Mouse (Mus musculus) hindbrain, postnatal 0 days (tissue): ENCODE data around the gene 6330403K07Rik. TPM values are rescaled to one million over a fixed set of nuclear protein-coding genes. Genes with fewer than 3 reads are reported as not detected.

Source experiments
- ATAC-seq: fragments of 200-750 bp; cut with Nextera tagmentation; 2 replicates; pipeline ENCODE4 v1.8.0; 2017; ENCODE audit warnings: mild to moderate bottlenecking, moderate TSS enrichment, moderate library complexity
- DNase-seq: peaks from one replicate; pipeline ENCODE4 v3.0.0-alpha.2; 2015; ENCODE audit warnings: low spot score
- H3K27ac ChIP-seq: fragments of 300-500 bp; sonication (generic); 2 replicates; pipeline ENCODE4 v1.5.1; 2014; ENCODE audit warnings: mild to moderate bottlenecking
- H3K27me3 ChIP-seq: fragments of 300-500 bp; sonication (generic); 2 replicates; pipeline ENCODE4 v1.6.1; 2014; ENCODE audit warnings: low read length, mixed read lengths; ENCODE audit not compliant: insufficient read depth
- H3K36me3 ChIP-seq: fragments of 300-500 bp; sonication (generic); 2 replicates; pipeline ENCODE4 v1.6.1; 2014; ENCODE audit warnings: low read length, mixed read lengths; ENCODE audit not compliant: insufficient read depth
- H3K4me1 ChIP-seq: fragments of 300-500 bp; sonication (generic); 2 replicates; pipeline ENCODE4 v1.6.1; 2014; ENCODE audit warnings: antibody characterized with exemption, low read length, mixed read lengths; ENCODE audit not compliant: insufficient read depth
- H3K4me2 ChIP-seq: fragments of 300-500 bp; sonication (generic); 2 replicates; pipeline ENCODE4 v1.6.1; 2014; ENCODE audit warnings: low read depth, mild to moderate bottlenecking, low read length, moderate library complexity, mixed read lengths
- H3K4me3 ChIP-seq: fragments of 300-500 bp; sonication (generic); 2 replicates; pipeline ENCODE4 v1.5.1; 2014; ENCODE audit warnings: low read length
- H3K9ac ChIP-seq: fragments of 300-500 bp; sonication (generic); replicated peaks from 2 replicates; pipeline ENCODE4 v1.6.1; 2014; ENCODE audit warnings: mild to moderate bottlenecking, low read length, moderate library complexity, mixed read lengths
- H3K9me3 ChIP-seq: fragments of 300-500 bp; sonication (generic); 2 replicates; pipeline ENCODE4 v1.6.1; 2016; ENCODE audit warnings: low read length, mixed read lengths
- CTCF ChIP-seq: IDR thresholded peaks from 2 replicates; pipeline ENCODE4 v1.5.1; 2016; ENCODE audit warnings: antibody characterized with exemption, control low read depth, low read depth
- WGBS: fragments of 180-500 bp; shearing (Covaris S2); extraction: QIAGEN DNeasy Blood & Tissue Kit; methylation state at CpG from one replicate; pipeline ENCODE4 v1.1.7; 2014; 5-methylcytosine and 5-hydroxymethylcytosine counted together
- polyA plus RNA-seq: library from polyadenylated mRNA; unstranded; fragments of >200 nt; fragmentation: Nextera tagmentation; extraction: Ambion mirVana; gene quantifications from 2 replicates; pipeline ENCODE4 v1.2.1, GENCODE M21; 2015
- total RNA-seq: library from RNA; depleted of rRNA; stranded (reverse); fragments of >200 nt; gene quantifications from 2 replicates; pipeline ENCODE4 v1.2.3, GENCODE M21; 2014; rRNA removed

6330403K07Rik gene
- total and polyA plus RNA-seq, 2 experiments from 2014 or later: 681 to 696 TPM

GRCm38 (mm10) chr11:70982557-70983228, 50.6 kb downstream of the 6330403K07Rik start, which contains the start of gene C1qbp:
TSS of gene C1qbp (minus strand) at chr11:70983026.
- 1% methylated on average over 63 of the region's 64 CpGs for WGBS

GRCm38 (mm10) chr11:70982030-70982429, 51.3 kb downstream of the 6330403K07Rik start:
- Histone ChIP-seq H3K27ac (no peak overlapping the region), H3K9ac (peak overlapping the region; percentile 85), H3K4me3 (peak overlapping the region; percentile 97), H3K4me2 (peak overlapping the region; percentile 67), H3K27me3 (no peaks in the 10 kb centered on the region), H3K4me1 (no peaks in the 10 kb centered on the region), H3K36me3 (peaks cover 54% of the 10 kb centered on the region), H3K9me3 (no peaks in the 10 kb centered on the region)
- no peak for ATAC-seq
- DNase-seq: no peak
- 16% methylated on average over 12 of the region's 12 CpGs for WGBS
- no peak for TF ChIP-seq CTCF

More at GRCm38 (mm10) chr11:70982557-70983228, 50.6 kb downstream of the 6330403K07Rik start, which contains the start of gene C1qbp:
- DNase-seq: peak; percentile 94
- no peaks in the 10 kb centered on the region for H3K4me1 ChIP-seq
- peak within 1 kb of the TSS; percentile 85 for H3K9ac ChIP-seq
- H3K27me3 ChIP-seq: no peaks in the 10 kb centered on the region
- peak within 1 kb of the TSS; percentile 76 for H3K27ac ChIP-seq
- H3K36me3 ChIP-seq: peaks cover 53% of the 10 kb centered on the region
- H3K9me3 ChIP-seq: no peaks in the 10 kb centered on the region
- TF ChIP-seq CTCF: peak; percentile 95
- H3K4me3 ChIP-seq: peak within 1 kb of the TSS; percentile 97
- ATAC-seq: peak; percentile 97
- H3K4me2 ChIP-seq: peak within 1 kb of the TSS; percentile 67

Other genes starting within 250 kb of the 6330403K07Rik start
- gene Scimp, start 220.9 kb downstream of the 6330403K07Rik start, total RNA-seq: not detected in 2 replicates
- 0.14 TPM in 1 of 2 replicates, not detected in the other for gene Scimp, start 220.9 kb downstream of the 6330403K07Rik start, polyA plus RNA-seq
- 45.7 and 47.1 TPM in 2 replicates for gene Rabep1, start 188.7 kb downstream of the 6330403K07Rik start, total RNA-seq
- 101 and 104 TPM in 2 replicates for gene Rabep1, start 188.7 kb downstream of the 6330403K07Rik start, polyA plus RNA-seq
- gene Nup88, start 63.5 kb downstream of the 6330403K07Rik start, total RNA-seq: 63.9 and 64.0 TPM in 2 replicates
- gene Nup88, start 63.5 kb downstream of the 6330403K07Rik start, polyA plus RNA-seq: 97.0 and 99.8 TPM in 2 replicates
- 17.7 and 47.2 TPM in 2 replicates for gene Rpain, start 63.3 kb downstream of the 6330403K07Rik start, total RNA-seq
- gene Rpain, start 63.3 kb downstream of the 6330403K07Rik start, polyA plus RNA-seq: 65.8 and 66.7 TPM in 2 replicates
- 14.9 and 22.0 TPM in 2 replicates for gene C1qbp, start 50.5 kb downstream of the 6330403K07Rik start, total RNA-seq
- 201 TPM in 2 replicates for gene C1qbp, start 50.5 kb downstream of the 6330403K07Rik start, polyA plus RNA-seq
- gene Dhx33, start 29.1 kb downstream of the 6330403K07Rik start, total RNA-seq: 22.9 and 24.3 TPM in 2 replicates
- gene Dhx33, start 29.1 kb downstream of the 6330403K07Rik start, polyA plus RNA-seq: 8.3 and 10.0 TPM in 2 replicates
- 6.1 and 12.5 TPM in 2 replicates for gene Mis12, start 13.9 kb downstream of the 6330403K07Rik start, total RNA-seq
- 14.1 and 16.2 TPM in 2 replicates for gene Mis12, start 13.9 kb downstream of the 6330403K07Rik start, polyA plus RNA-seq
- gene Derl2, start 13.7 kb downstream of the 6330403K07Rik start, total RNA-seq: 25.7 and 31.5 TPM in 2 replicates
- gene Derl2, start 13.7 kb downstream of the 6330403K07Rik start, polyA plus RNA-seq: 25.3 and 28.2 TPM in 2 replicates
- 0.05 TPM in 1 of 2 replicates, not detected in the other for gene Nlrp1a, start 111.2 kb upstream of the 6330403K07Rik start, total RNA-seq
- gene Nlrp1a, start 111.2 kb upstream of the 6330403K07Rik start, polyA plus RNA-seq: 0.06 TPM in 1 of 2 replicates, not detected in the other
- 0.05 and 0.07 TPM in 2 replicates for gene Nlrp1b, start 197.2 kb upstream of the 6330403K07Rik start, total RNA-seq
- not detected in 2 replicates for gene Nlrp1b, start 197.2 kb upstream of the 6330403K07Rik start, polyA plus RNA-seq